Mouse (Mus musculus): ENCODE results near the gene 1700122O11Rik.

1700122O11Rik gene

DNA sequence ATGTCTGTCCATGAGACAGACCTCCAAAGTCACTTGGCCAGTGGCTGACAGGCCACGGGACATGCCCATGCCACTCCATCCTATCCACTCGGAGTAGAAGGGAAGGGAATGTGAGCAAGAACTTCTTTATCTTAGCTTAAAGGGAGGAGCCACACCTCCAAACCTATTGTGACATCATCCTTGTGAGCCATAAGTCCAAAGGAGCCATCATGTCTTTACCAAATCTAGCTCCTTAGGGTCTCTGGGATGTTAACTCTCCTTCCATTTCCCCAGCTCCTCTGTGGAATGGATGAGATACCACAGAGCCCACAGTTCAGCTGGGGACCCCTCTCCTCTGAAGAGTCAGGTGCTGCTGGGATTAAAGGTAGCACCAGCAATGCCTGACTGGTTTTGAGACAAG is at the start of gene 1700122O11Rik:
1700122O11Rik (minus strand) TSS at position 101 of the 400 bp plus-strand sequence.
- DNase-seq (ENCODE audit: low spot score), result no peak

DNA sequence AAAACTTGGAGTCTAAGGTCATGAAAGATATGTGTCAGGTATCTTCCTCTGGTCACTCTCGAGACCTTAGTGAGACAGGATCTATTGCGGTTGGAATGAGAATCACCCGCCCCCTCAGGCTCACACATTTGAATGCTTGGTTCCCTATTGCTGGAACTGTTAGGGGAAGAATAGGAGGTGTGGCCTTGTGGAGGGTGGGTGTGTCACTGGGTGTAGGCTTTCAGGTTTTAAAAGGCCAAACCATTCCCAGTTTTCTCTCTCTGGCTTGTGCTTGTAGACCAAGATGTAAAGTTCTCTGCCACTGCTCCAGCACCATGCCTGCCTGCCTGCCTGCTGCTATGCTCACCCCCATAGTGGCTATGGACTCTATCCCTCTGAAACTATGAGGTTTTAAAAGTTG is 42.5 kb upstream of the 1700122O11Rik start:
- no peak for DNase-seq (ENCODE audit: low spot score)

DNA sequence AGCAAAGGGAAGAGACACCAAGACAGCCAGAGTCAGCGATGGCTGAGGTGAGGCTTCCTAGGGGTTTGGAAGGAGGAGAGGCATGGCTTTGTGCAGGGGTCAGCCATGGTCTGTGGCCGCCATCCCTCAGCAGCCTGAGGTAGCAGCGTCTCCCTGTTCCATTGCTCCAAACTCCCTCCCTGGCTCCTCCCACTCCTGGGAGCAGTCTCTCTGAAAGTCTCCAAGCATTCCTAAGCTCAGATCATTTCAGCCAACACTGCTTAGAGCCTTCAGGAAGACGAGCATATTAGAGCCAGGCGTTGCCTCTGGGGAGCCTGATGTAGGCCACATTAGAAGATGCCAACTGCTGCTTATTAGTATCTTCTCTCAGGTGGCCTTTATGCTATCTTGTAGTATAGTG is 29.6 kb upstream of the 1700122O11Rik start:
- no peak for DNase-seq (ENCODE audit: low spot score)

DNA sequence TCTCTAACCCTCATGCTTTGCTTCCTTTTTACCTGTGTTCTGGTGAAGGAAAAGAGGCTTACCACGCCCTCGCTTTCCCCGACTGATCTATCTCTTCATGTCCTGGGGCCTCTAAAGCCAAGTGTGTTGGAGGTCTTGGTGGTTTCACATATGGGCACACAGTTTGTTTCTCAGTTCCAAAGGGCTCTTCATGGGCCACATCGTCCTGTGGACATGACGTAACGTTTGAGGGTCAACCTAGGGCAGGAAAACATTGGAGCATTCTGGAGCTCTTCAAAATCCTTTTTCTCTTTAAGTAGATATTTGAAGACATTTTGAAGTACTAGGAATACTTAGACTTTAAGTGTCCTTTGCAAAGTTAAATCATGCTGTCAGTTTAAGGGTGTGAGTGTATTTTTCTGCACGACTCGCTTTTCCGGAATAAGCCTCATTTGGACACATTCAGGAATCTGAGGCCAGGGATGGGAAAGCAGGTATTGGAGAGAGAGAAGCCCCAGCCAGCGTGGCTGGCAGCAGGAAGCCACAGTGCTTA is 29.1 kb upstream of the 1700122O11Rik start:
- no peak for DNase-seq (ENCODE audit: low spot score)

DNA sequence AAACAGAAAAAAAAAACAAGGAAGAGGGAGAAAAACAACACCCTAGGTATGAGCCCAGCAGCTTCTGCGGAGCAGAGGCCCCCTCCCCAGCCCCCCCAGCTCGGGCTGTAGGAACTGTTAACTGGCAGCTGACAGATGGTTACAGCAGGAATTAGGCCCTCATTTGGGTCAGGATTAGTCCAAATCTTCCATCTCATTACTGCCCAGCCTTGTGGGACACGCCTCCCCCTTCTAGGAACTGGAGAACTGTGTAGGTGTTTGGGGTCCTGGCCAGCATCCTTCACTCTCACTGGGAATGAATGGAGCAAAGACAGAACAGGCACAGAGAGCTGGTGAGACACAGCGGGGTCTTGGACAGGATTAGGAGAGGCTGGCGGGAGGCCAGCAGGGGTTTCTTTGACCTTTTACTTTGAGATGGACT is 27.0 kb upstream of the 1700122O11Rik start:
- DNase-seq (ENCODE audit: low spot score), result no peak

DNA sequence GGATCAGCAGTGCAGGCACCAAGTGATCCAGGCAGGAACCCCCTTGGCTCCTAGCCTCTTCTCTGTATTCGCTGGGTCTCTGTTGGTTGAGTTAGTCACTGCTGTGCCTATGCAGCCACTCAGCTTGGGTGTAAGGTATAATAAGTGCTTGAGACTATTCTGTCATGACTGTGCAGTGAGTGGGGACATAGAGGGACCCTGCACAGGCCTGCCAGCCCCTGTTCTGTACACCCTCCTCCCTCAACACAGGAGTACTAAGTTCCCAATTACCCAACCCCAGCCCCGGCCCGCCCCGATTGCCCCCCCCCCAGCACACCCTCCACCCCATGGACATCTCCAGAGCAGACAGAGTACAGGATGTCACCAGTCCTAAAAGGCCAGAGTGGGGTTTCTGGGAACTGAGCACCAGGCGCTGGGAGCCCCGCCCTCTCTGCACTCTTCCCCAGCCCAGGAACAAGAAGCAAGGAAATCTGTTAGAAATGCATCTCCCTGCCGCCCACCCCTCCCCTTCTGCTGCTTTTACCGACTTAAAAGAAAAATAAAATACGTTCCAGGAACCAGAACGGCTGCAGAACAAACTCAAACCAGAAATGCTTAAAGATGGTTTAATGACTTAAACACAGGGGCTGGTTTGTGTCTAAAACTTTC is 26.2 kb upstream of the 1700122O11Rik start:
- no peak for DNase-seq (ENCODE audit: low spot score)

DNA sequence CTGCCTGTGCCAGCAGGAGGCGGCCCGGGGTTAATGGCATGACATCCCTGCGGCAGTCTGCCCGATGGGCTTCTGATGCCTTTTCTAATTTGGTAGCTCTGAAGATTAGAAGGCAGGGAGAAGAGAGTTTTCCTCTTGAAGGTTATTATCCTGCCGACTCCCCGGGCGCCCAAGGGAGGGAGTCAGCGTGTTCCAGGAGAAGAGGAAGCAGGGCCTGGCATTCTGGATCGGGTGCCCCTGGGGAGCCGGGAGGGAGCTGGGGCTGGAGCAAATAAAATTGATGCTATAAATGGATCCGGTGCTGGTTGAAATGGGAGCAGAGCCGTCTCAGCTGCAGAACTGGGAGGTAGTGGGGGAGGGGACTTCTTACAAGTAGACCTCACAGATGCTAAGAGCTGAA is 19.3 kb upstream of the 1700122O11Rik start:
- DNase-seq (ENCODE audit: low spot score), result no peak

DNA sequence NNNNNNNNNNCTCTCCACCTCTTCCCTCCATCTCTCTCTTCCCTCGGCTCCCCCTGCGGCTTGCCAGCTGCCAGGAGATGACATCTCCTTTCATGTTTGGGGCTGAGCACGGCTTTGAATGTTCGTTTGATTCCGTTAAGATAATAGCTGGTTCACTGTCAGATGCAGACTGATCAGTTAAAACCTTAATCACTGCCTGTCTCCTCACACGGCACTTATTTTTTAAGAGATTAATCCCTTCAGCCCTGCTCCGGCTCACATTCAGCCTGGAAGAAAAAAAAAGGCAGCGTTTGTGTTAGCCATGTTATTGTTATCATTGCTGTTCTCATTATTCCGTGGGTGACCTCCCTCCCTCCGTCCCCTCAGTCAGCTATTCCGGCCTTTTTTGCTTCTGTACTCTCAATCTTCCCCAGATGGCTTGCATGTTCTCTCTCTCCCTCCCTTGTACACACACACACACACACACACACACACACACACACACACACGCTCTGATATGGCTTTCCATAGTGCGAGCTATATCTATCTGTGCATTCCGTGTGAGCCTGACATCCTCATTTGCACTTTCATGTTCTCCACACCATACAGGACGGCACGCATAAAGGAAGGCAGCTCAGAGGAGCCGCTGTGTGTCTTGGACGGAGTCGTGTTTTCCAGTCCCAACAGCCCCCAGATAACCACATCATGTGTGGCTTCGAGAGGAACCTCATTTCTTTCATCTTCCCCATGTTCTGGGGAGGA is 17.2 kb upstream of the 1700122O11Rik start:
- DNase-seq (ENCODE audit: low spot score), result no peak

DNA sequence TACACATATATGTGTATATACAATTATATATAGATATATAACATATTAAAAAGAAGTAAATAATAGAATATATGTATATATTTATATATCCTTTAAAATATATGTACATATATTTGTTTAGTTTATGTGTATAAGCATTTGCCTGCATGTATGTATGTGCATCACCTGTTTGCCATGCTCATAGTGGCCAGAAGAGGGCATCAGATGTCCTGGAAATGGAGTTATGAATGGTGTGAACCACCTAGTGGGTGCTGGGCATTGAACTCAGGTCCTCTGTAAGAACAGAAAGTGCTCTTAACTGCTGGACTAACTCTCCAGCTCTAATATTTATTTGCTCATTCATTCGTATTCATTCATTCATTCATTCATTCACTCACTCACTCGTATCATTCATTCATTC is 15.6 kb upstream of the 1700122O11Rik start:
- no peak for DNase-seq (ENCODE audit: low spot score)

DNA sequence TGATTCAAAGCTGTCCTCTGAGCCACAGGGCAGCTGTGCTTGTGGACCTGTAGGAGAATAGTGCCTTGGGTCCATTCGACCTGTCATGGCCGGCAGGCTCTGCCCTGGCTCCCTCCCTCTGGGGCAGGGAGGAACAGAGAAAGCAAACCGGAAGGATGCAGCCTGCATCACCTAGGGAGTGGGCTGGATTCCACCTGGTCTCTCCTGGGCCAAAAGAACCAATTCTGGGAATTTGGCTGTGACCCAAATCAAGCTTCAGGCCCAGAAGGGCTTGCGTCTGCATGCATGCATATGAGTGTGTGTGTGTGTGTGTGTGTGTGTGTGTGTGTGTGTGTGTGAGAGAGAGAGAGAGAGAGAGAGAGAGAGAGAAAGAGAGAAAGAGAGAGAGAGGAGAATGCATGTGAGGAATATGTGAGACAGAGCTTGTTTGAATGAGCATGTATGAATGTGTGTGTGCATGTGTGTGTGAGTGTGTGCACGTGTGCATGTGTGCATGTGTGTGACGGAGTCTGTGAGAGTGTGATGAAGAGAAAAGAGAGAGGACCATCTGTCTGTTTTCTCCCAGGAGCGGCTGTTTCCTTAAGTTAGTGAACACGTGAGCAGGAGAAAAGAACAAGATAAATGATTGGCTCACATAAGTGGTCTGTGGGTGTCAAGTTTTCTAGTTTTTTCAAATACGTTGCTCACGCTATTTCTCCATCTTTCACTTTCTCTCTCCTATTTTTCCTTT is 14.4 kb upstream of the 1700122O11Rik start:
- no peak for DNase-seq (ENCODE audit: low spot score)

DNA sequence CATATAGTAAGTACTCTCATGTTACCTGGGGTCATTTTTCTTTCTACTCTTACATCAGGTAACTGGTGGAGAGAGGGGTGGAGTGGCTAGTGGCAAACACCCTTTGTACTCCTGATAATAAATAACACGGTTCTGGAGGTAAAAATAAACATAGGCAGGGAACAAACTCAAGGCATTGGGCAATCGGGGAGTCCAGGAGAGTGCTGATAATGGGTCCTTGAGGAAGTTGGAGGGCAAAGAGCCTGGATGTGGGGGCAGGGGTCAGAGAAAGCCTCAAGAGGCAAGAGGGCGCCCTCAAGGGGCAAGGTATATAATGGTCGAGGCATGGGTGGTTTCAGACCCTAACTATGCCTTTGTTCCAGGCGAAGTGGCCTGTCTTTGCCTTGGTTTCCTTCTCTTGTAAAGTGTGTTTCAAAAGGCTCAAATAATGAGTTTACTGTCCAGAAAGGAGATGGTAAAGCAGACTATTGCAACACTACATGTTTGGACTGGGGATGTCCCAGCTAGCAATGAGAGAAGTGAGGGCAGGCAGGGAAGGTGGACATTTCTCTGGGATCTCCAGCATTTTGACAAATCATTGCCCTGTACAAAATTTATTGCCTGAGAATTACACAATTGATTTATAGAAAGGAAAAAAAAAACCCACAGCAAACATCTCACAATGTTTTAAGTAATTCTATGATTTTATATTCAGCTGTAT is 13.7 kb upstream of the 1700122O11Rik start:
- no peak for DNase-seq (ENCODE audit: low spot score)

DNA sequence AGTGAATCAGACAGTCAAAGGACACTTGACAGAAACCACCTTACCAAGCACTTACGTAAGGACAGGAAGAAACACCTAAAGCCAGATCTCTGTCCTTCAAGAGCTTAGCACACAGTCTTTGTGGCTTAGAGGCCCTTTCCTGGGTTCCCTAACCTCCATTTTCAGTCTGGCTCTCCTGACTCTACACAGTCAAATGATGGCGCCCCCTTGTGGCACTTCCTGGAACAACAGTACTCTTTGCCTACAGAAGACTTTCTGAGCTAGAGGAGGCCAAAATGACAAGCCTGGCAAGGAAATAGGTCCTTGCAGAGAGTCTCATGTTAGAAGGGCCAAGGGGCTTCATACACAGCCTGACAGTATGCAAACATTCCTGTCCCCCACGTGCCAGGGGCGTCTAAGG is 7.5 kb upstream of the 1700122O11Rik start:
- DNase-seq (ENCODE audit: low spot score), result peak; percentile 72

DNA sequence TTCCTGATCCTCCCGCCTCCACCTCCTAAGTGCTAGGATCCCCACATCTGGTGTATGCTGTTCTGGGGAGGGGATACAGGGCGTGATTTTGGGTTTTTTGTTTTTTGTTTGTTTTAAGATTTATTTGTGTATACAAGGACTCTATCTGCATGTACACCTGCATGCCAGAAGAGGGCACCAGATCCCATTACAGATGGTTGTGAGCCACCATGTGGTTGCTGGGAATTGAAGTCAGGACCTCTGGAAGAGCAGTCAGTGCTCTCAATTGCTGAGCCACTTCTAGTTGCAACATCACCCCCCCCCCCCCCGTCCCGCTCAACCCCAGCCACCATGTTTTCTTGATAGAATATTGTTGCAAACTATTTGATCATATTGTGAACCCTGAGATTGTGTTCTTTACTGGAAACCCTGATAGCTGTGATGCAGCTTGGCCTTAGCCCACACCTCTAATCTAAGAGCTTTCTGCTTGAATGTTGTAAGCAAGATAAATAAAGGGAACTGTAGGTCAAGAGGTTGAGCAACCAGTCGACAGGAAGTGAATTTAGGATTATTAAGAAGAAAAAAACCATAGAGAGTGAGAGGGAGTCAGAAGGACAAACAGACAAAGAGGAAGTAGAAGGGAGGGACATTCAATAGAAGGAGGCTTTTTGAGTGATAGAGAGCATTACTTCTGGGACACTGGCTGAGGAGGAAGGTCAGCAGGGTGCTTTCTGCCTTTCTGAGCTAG is 5.2 kb upstream of the 1700122O11Rik start:
- DNase-seq (ENCODE audit: low spot score), result no peak

DNA sequence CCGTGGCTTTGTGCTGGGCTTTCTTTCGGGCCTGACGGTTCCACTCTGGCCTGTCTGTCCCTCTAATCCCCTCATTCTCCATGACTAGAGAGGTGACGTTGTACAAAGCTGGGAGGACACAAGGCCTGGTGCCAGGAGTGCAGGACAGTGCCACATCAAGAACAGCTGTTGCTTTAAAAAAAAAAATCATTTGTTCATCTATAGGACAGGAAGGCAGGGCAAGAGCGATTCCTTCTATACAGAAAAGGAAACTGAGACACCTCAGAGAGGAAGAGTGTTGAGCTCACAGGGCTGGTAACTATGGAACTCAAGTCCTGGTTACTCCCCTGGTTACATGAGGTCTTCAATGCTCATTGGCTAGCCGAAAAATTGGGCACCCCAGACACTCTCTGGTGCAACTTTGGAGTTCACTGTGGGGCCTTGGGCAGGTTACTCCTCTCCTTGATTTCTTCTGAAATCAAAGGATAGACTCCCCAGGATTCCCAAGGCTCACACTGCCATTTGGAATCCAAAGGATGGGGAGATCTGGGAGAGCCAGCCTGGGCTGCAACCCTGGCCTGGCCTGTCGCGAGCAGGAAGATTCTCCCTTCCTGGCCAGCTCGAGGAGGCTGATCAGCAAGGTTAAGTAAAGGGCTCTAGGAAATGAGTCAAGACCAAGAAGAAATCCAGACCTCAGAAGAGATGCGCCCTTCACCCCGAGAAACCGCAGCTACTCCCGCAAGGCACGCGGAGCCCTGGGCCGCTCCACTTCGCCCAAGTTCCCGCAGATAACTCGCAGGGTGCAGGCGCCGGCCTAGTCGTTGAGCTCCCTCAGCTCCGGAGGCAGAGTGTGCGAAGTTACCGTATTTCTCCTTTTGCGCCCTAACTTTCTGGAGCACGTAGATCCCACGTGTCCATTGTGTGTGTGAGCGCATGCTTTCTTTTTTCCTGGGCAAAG is 3.5 kb upstream of the 1700122O11Rik start:
- DNase-seq (ENCODE audit: low spot score), result peak; percentile 52

DNA sequence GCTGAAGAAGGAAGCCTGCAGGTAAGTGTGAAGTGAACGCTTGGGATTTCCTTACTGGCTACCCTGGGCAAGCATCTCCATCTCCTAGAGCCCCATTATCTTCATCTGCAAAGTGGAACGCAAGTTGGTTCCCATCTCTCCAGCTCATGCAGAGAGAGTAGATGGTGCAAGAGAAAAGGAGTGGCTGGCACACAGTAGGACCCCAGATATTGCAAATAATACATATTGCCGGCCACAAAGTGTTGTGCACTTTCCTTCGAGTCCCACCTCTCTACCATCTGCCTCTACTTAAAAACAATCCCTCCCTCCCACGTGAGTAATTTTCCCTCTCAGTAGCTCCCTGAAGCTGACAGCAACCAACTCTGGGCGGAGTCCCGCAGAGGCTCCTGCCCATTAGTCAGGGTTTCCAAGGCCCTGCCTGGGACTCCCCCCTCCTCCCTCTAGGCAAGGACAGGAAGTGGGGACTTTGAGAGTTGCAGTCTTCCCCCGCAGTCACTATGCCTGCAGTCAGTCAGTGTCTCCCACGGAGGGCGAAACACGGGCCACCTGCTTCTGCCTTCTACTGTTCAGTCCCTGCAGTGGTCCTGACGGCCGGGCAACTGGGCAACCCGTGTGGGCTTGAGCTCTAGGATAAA is 1.3 kb upstream of the 1700122O11Rik start:
- no peak for DNase-seq (ENCODE audit: low spot score)

DNA sequence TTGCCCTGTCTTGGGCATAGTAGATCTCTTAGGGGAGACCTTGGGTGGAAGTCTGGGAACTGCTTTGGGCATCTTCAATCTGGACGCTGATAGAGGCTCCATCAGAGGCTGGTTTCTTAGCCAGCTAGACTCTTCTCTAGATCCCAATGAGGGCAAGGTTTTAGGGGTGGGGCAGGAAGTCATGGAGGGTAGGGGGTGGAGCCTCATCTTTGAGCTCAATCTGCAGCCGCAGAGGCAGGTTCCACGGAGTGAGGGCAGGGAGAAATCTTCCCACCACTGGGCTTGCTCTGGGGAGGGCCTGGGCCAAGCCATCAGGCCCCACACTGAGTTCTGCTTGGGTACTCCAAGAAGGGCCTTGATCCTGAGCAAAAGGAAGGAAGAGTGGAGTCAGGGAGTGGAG is 1.2 kb downstream of the 1700122O11Rik start:
- no peak for DNase-seq (ENCODE audit: low spot score)

DNA sequence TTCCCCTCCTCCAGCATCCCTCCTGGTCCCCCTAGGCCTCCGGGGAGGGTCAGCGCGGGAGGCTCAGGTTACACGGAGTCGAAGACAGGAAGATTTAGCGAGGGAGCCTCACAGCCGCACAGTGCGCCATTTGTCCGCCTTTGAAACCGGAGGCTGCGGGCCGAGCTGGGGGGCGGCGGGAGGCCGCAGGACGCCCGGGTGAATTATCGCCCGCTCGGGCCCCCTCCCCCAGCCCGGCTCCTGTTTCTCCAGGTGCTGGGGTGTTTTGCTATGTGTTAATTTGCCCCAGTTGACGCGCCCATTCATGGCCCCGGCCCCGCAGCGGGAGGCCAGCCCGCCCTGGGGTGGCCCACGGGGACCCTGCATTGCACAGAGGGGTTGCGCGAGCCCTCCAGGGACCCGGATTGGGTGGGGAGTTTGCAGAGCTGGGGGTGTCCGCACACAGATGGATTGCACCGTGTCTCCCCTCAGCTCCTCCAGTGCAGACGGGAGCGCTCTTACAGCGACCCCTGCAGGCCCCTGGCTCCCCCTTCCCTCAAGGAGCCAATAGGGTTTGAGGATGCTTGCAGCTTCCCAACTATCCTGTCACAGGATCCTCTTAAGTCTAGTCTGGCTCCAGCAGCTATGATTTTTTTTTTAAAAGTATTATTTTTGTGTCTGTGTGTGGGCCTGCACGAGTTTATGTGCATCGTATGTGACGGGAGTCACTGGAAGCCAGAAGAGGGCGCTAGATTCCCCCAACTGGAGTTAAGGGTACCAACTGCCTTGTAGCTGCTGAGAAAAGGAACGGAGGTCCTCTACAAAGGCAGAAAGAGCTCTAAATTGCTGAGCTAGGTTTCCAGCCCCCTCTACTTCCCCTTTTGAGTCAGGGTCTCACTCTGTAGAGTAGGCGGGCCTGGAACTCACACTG is 6.3 kb downstream of the 1700122O11Rik start:
- DNase-seq (ENCODE audit: low spot score), result no peak

DNA sequence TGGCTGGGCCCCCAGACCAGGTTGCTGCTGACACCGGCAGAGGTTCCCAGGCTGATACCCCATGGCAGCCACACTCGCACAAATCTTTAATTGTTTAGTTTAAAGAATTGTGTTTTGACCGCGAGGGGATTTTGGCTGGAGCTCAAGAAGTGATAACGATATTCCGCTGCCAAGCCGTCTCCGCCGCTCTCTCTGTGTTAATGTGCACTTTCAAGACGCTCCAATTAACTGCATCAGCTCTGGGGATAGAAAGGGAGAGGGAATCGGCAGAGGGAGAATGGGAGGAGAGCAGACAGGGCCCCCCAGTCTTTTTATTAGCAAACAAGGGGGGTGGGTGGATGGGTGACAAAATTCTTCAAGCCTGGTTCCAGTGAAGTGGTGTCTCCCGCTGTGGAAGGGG is 8.9 kb downstream of the 1700122O11Rik start:
- DNase-seq (ENCODE audit: low spot score), result no peak

DNA sequence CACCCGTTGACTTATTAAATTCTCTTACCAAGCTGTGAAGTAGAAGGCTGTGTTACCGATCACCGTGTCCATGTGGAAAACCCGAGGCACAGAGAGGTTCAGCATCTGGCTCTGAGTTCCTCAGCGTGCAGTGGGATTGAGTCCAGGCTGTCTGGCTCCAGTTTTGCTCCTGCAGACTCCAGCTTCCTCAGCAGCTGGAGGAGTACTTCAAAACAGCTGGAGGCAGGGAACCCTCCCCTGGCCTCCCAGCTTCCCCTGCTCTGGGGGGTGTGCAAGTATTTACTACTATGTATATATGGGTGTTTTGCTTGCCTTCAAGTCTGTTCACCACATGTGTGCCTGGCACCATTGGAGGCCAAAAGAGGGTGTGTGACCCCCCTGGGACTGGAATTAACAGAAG is 9.8 kb downstream of the 1700122O11Rik start:
- DNase-seq (ENCODE audit: low spot score), result no peak

Measured in layer of hippocampus, adult 11-12 months (tissue).